ENCODE assay signal across 21 mouse cellular contexts in the genomic region with DNA sequence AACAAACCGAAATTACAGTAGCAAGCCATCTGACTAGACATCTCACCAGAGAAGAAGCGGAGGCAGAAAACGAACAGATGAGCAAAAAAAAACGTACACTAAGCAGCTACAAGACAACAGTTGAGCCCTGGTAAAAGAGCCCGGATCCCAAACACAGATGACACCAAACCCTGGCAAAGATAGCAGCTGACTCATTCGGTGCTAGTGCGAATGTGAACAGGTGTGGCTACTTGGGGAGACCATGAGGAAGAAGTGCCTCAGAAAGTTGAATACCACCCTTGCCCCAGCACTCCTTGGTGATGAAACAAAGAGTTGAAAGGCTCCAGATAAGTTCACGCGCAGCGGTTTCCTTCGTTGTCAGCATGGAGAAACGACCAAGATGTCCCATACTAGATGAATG.
A peak's percentile ranks its signal among the peaks of the same experiment; 100 is the strongest.
DNase-seq lines count a peak whose midpoint lies in the region; ATAC-seq and TF ChIP-seq lines count a peak whose summit lies in the region.
"Had no signal": no experiment of that assay in that cellular context is flagged by ENCODE, and none has a peak within 500 bp of the region (broad histone marks: within the 10 kb centered on the region; RNA-seq: fewer than 3 reads in every experiment).

No protein-coding gene starts in this region.

- no peaks in the 10 kb centered on the region for H3K79me2 ChIP-seq in CH12.LX (replicated peaks; ENCODE audit: control insufficient read depth, extremely low read depth, insufficient read depth, poor library complexity, severe bottlenecking)

- H3K27me3 ChIP-seq in CH12.LX (replicated peaks), result no peaks in the 10 kb centered on the region
- H3K27me3 ChIP-seq in midbrain, embryonic 13.5 days, result no peaks in the 10 kb centered on the region
- H3K27me3 ChIP-seq in hindbrain, postnatal 0 days (ENCODE audit: insufficient read depth, low read length), result no peaks in the 10 kb centered on the region
- H3K27me3 ChIP-seq: embryonic facial prominence, embryonic 12.5 days; forebrain, embryonic 13.5 days; forebrain, embryonic 15.5 days had no signal

- no peaks in the 10 kb centered on the region for H3K36me3 ChIP-seq in CH12.LX (replicated peaks in 1 of 2; ENCODE audit: control insufficient read depth in 1 of 2, insufficient read depth in 1 of 2, low read length in 1 of 2)
- H3K36me3 ChIP-seq in midbrain, embryonic 13.5 days, result no peaks in the 10 kb centered on the region
- H3K36me3 ChIP-seq in hindbrain, postnatal 0 days (ENCODE audit: insufficient read depth, low read length), result no peaks in the 10 kb centered on the region
- H3K36me3 ChIP-seq: embryonic facial prominence, embryonic 10.5 days; embryonic facial prominence, embryonic 12.5 days; forebrain, embryonic 15.5 days had no signal

- TF ChIP-seq CTCF in CH12.LX (conservative IDR thresholded peaks at IDR 0.05 in 1 of 2, IDR thresholded peaks at IDR 0.05 in 1 of 2; ENCODE audit: low read depth in 2 of 2, low read length in 2 of 2), result no peak
- no peak for TF ChIP-seq CTCF in hindbrain, postnatal 0 days (IDR thresholded peaks at IDR 0.05; ENCODE audit: low read depth)

- DNase-seq in layer of hippocampus, adult 9-11 months, result peak; percentile 11
- DNase-seq in layer of hippocampus, postnatal 10 days (ENCODE audit: low spot score in 2 of 2), result no peak
- DNase-seq in CH12.LX (ENCODE audit: extremely low read depth), result no peak
- DNase-seq in induced T-regulatory cell, adult 2 months (ENCODE audit: low read depth), result peak; percentile 29
- DNase-seq in thymus, postnatal 0 days (ENCODE audit: low spot score), result no peak
- no peak for DNase-seq in hindbrain, postnatal 0 days (ENCODE audit: low spot score)
- DNase-seq: adrenal gland, adult 2 months; adrenal gland, postnatal 10 days; adrenal gland, postnatal 25 days; cerebellum, adult 11-12 months; cerebellum, adult 2 months; cerebellum, adult 9-10 months; cerebellum, postnatal 10 days; cerebellum, postnatal 25 days; forebrain, postnatal 0 days had no signal

- TF ChIP-seq POLR2A in CH12.LX (IDR thresholded peaks at IDR 0.05; ENCODE audit: low read depth, low read length), result no peak

- H3K4me1 ChIP-seq in CH12.LX (ENCODE audit: control insufficient read depth in 1 of 2, insufficient read depth in 2 of 2), result peaks cover 16 to 30% of the 10 kb centered on the region in 2 experiments
- no peaks in the 10 kb centered on the region for H3K4me1 ChIP-seq in midbrain, embryonic 13.5 days (replicated peaks)
- no peaks in the 10 kb centered on the region for H3K4me1 ChIP-seq in hindbrain, postnatal 0 days (ENCODE audit: insufficient read depth, low read length)
- H3K4me1 ChIP-seq: embryonic facial prominence, embryonic 12.5 days; forebrain, embryonic 13.5 days; forebrain, embryonic 15.5 days had no signal

- TF ChIP-seq EP300 in CH12.LX (IDR thresholded peaks at IDR 0.05; ENCODE audit: low read length), result peak; percentile 27; the same call in 1 of the 2 replicates

- ATAC-seq in midbrain, embryonic 13.5 days, result no peak
- no peak for ATAC-seq in hindbrain, postnatal 0 days
- ATAC-seq: CD4-positive, CD25-positive, alpha-beta regulatory T cell, adult 4 months; forebrain, embryonic 13.5 days; forebrain, embryonic 15.5 days; forebrain, postnatal 0 days had no signal

- peaks cover 5% of the 10 kb centered on the region for H3K9me3 ChIP-seq in CH12.LX (replicated peaks; ENCODE audit: low read length)
- no peaks in the 10 kb centered on the region for H3K9me3 ChIP-seq in midbrain, embryonic 13.5 days
- no peaks in the 10 kb centered on the region; the same call in 1 of the 2 replicates for H3K9me3 ChIP-seq in hindbrain, postnatal 0 days (ENCODE audit: low read length)
- H3K9me3 ChIP-seq: embryonic facial prominence, embryonic 10.5 days; embryonic facial prominence, embryonic 12.5 days; forebrain, embryonic 15.5 days had no signal

- peak overlapping the region; percentile 54 for H3K9ac ChIP-seq in CH12.LX (ENCODE audit: insufficient read depth, low read depth)
- H3K9ac ChIP-seq in midbrain, embryonic 13.5 days (replicated peaks), result no peak overlapping the region
- H3K9ac ChIP-seq in hindbrain, postnatal 0 days (replicated peaks; ENCODE audit: low read length), result no peak overlapping the region
- H3K9ac ChIP-seq: embryonic facial prominence, embryonic 12.5 days; forebrain, embryonic 13.5 days; forebrain, embryonic 15.5 days; forebrain, postnatal 0 days had no signal

- H3K27ac ChIP-seq in CH12.LX (ENCODE audit: insufficient read depth, low read depth), result peak overlapping the region; percentile 13; the same call in 1 of the 2 replicates
- H3K27ac ChIP-seq in midbrain, embryonic 13.5 days, result no peak overlapping the region
- no peak overlapping the region for H3K27ac ChIP-seq in hindbrain, postnatal 0 days
- H3K27ac ChIP-seq: embryonic facial prominence, embryonic 10.5 days; embryonic facial prominence, embryonic 12.5 days; forebrain, embryonic 13.5 days; forebrain, embryonic 15.5 days had no signal

- in situ Hi-C loops in CH12.LX (cut with MboI; ENCODE audit: low pct_ligation_motif_present, low pct_unique_long_range_greater_than_20kb, low sequenced_read_pairs), result loop anchor here (5.0 kb wide), 1 partner anchor 466 kb away; no protein-coding TSS in a partner anchor

- WGBS in midbrain, embryonic 13.5 days, result 90% methylated on average over 12 of the region's 12 CpGs
- 85% methylated on average over 12 of the region's 12 CpGs for whole genome bisulfite sequencing in hindbrain, postnatal 0 days

- dilution Hi-C loops in CH12.LX (cut with MboI; ENCODE audit: extremely low pct_ligation_motif_present, extremely low pct_unique_long_range_greater_than_20kb, low sequenced_read_pairs), result no loop called here

- H3K4me3 ChIP-seq in CH12.LX (replicated peaks in 1 of 3; ENCODE audit: low read depth in 2 of 3, low read length in 2 of 3, poor library complexity in 1 of 3), result no peak overlapping the region
- no peak overlapping the region for H3K4me3 ChIP-seq in midbrain, embryonic 13.5 days (replicated peaks)
- no peak overlapping the region for H3K4me3 ChIP-seq in hindbrain, postnatal 0 days (ENCODE audit: low read length)
- H3K4me3 ChIP-seq: embryonic facial prominence, embryonic 10.5 days; embryonic facial prominence, embryonic 12.5 days; forebrain, embryonic 13.5 days; forebrain, embryonic 15.5 days had no signal

- peak overlapping the region; percentile 65 for H3K4me2 ChIP-seq in CH12.LX (ENCODE audit: insufficient read depth, low read depth, poor library complexity, severe bottlenecking)
- H3K4me2 ChIP-seq in midbrain, embryonic 13.5 days (replicated peaks), result no peak overlapping the region
- H3K4me2 ChIP-seq in hindbrain, postnatal 0 days (ENCODE audit: low read depth, low read length), result no peak overlapping the region
- H3K4me2 ChIP-seq: embryonic facial prominence, embryonic 12.5 days; forebrain, embryonic 13.5 days; forebrain, embryonic 15.5 days had no signal

- no peak for TF ChIP-seq RAD21 in CH12.LX (IDR thresholded peaks at IDR 0.05; ENCODE audit: low read depth, low read length)

TF ChIP-seq in CH12.LX, 34 proteins besides CTCF, POLR2A, EP300 and RAD21 (continues in another document):
- TF ChIP-seq ZMIZ1 (IDR thresholded peaks at IDR 0.05; ENCODE audit: low read depth, low read length), result no peak
- TF ChIP-seq BHLHE40 (IDR thresholded peaks at IDR 0.05; ENCODE audit: low read depth, low read length), result no peak
- TF ChIP-seq POLR2AphosphoS2 (IDR thresholded peaks at IDR 0.05; ENCODE audit: low read depth, low read length), result no peak
- no peak; the same call in none of the 2 replicates for TF ChIP-seq IRF4 (IDR thresholded peaks at IDR 0.05; ENCODE audit: low read depth, low read length)
- TF ChIP-seq MAX (IDR thresholded peaks at IDR 0.05; ENCODE audit: low read length), result no peak
- TF ChIP-seq ETS1 (conservative IDR thresholded peaks at IDR 0.05; ENCODE audit: low read depth, low read length), result 0 out of 2 replicates have a peak, but pooled peaks have one; percentile 35
- TF ChIP-seq TBP (conservative IDR thresholded peaks at IDR 0.05; ENCODE audit: low read depth, low read length), result no peak
- no peak for TF ChIP-seq NRF1 (IDR thresholded peaks at IDR 0.05; ENCODE audit: low read depth, low read length)
- TF ChIP-seq USF1 (IDR thresholded peaks at IDR 0.05; ENCODE audit: low read depth, low read length), result no peak
- no peak for TF ChIP-seq MAFK (IDR thresholded peaks at IDR 0.05; ENCODE audit: insufficient replicate concordance, low read length)
- no peak for TF ChIP-seq RCOR1 (conservative IDR thresholded peaks at IDR 0.05; ENCODE audit: low read depth, low read length)
- TF ChIP-seq JUN (IDR thresholded peaks at IDR 0.05; ENCODE audit: insufficient read depth, low read depth, low read length), result no peak
- 0 out of 2 replicates have a peak, but pooled peaks have one; percentile 44 for TF ChIP-seq SIN3A (IDR thresholded peaks at IDR 0.05; ENCODE audit: low read length)
- TF ChIP-seq HCFC1 (IDR thresholded peaks at IDR 0.05; ENCODE audit: low read depth, low read length), result no peak
- TF ChIP-seq ZNF384 (IDR thresholded peaks at IDR 0.05; ENCODE audit: low read depth, low read length), result no peak
- TF ChIP-seq TCF12 (IDR thresholded peaks at IDR 0.05; ENCODE audit: low read depth, low read length), result peak; percentile 43; the same call in 1 of the 2 replicates
- TF ChIP-seq ZKSCAN1 (IDR thresholded peaks at IDR 0.05; ENCODE audit: borderline replicate concordance, low read depth, low read length), result no peak
- 0 out of 2 replicates have a peak, but pooled peaks have one; percentile 22 for TF ChIP-seq JUND (conservative IDR thresholded peaks at IDR 0.05; ENCODE audit: low read depth, low read length)
- TF ChIP-seq SMC3 (IDR thresholded peaks at IDR 0.05; ENCODE audit: low read depth, low read length), result no peak
- TF ChIP-seq GABPA (IDR thresholded peaks at IDR 0.05; ENCODE audit: insufficient replicate concordance, low read depth, low read length), result no peak
- no peak for TF ChIP-seq NELFE (IDR thresholded peaks at IDR 0.05; ENCODE audit: low read depth, low read length)
- no peak for TF ChIP-seq MYC (IDR thresholded peaks at IDR 0.05; ENCODE audit: low read depth, low read length)
- no peak; the same call in 1 of the 2 replicates for TF ChIP-seq MXI1 (IDR thresholded peaks at IDR 0.05; ENCODE audit: low read depth, low read length)
- TF ChIP-seq ZC3H11A (IDR thresholded peaks at IDR 0.05; ENCODE audit: low read depth, low read length), result no peak
- TF ChIP-seq USF2 (conservative IDR thresholded peaks at IDR 0.05; ENCODE audit: low read depth, low read length), result no peak
- TF ChIP-seq KAT2A (IDR thresholded peaks at IDR 0.05; ENCODE audit: insufficient replicate concordance, low read length), result no peak
- TF ChIP-seq CHD1 (IDR thresholded peaks at IDR 0.05; ENCODE audit: low read depth, low read length), result no peak
- TF ChIP-seq MAZ (IDR thresholded peaks at IDR 0.05; ENCODE audit: low read depth, low read length), result no peak
- TF ChIP-seq ELF1 (IDR thresholded peaks at IDR 0.05; ENCODE audit: low read depth, low read length), result no peak
- no peak for TF ChIP-seq CHD2 (IDR thresholded peaks at IDR 0.05; ENCODE audit: low read length)

Comparison
In these comparisons a context has a peak if more than half of its experiments do, and no peak if none do; other contexts are left out.
1. DNase-seq: peak in layer of hippocampus, adult 9-11 months (single experiment) and induced T-regulatory cell, adult 2 months (single experiment); none in layer of hippocampus, postnatal 10 days (0 of 2), CH12.LX (single experiment), thymus, postnatal 0 days (single experiment) and hindbrain, postnatal 0 days (single experiment).